Mouse (Mus musculus) thymus, adult 2 months (tissue): Measurements from ENCODE around the gene Aktip.

Source experiments
- CTCF ChIP-seq: fragments of 200-500 bp; IDR thresholded peaks from 2 replicates; pipeline ENCODE4 v1.5.1; 2012; ENCODE audit warnings: mild to moderate bottlenecking, control low read depth, low read length, moderate library complexity, borderline replicate concordance; ENCODE audit not compliant: control insufficient read depth, poor library complexity, insufficient read depth; ENCODE audit errors: extremely low read depth
- POLR2A ChIP-seq: fragments of 200-500 bp; IDR thresholded peaks from 2 replicates; pipeline ENCODE4 v1.6.1; 2012; ENCODE audit warnings: mild to moderate bottlenecking, low read length, control low read depth, moderate library complexity; ENCODE audit not compliant: control insufficient read depth, poor library complexity, insufficient read depth; ENCODE audit errors: extremely low read depth

DNA sequence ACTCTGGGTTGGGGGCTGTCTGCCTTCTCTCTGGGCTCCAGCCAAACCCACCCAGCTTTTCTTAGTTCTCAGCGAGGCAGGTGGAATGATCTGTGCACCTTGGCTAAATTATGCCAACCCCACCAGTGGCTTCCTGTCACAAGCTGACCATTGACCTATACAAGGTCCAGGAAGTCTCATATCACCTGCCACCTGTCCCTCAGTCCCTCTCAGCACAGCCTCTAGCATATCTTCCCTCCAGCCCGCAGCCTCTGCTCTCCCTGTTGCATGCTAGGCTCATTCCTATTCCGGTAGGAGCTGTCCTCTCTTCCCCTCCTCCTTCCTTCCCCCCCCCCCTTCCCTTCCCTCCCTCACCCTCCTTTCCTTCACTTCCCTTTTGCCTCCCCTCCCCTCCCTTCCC is 50.5 kb downstream of the Aktip start:
- no peak for TF ChIP-seq CTCF
- TF ChIP-seq POLR2A = no peak
